Mouse (Mus musculus) G1E (cell line): ENCODE measurements around the gene Sh3rf1.

Experiments
- CTCF ChIP-seq: IDR thresholded peaks from 2 replicates; pipeline ENCODE4 v1.5.1; 2012; ENCODE audit warnings: low read depth, low read length, inconsistent platforms, mixed read lengths
- GATA1 ChIP-seq: IDR thresholded peaks from 2 replicates; pipeline ENCODE4 v1.6.1; 2012; ENCODE audit warnings: borderline replicate concordance, low read length, inconsistent platforms, mixed read lengths

GRCm38 (mm10) chr8:61285896-61286295 is 62.2 kb downstream of the Sh3rf1 start:
- TF ChIP-seq CTCF (no peak), GATA1 (no peak)
